Mouse (Mus musculus) gonadal fat pad, adult 2 months (tissue): ENCODE data around the gene Amacr. TPM values are rescaled to one million over a fixed set of nuclear protein-coding genes. Genes with fewer than 3 reads are reported as not detected.

Source experiments
- polyA plus RNA-seq: library from polyadenylated mRNA; depleted of rRNA; stranded (reverse); fragments of >200 nt; gene quantifications from 2 replicates; pipeline ENCODE4 v1.2.3, GENCODE M21; 2012; rRNA removed

Amacr gene
- polyA plus RNA-seq, 1 experiment, result 6.7 TPM

Other genes starting within 250 kb of the Amacr start
- 3.5 and 5.0 TPM in 2 replicates for gene C1qtnf3, start 29.4 kb upstream of the Amacr start, polyA plus RNA-seq
- gene Slc45a2, start 19.0 kb downstream of the Amacr start, polyA plus RNA-seq, result 0.03 TPM in 1 of 2 replicates, not detected in the other
- gene Rxfp3, start 56.2 kb downstream of the Amacr start, polyA plus RNA-seq, result 0.04 TPM in 2 replicates
- gene Adamts12, start 83.0 kb downstream of the Amacr start, polyA plus RNA-seq, result 5.9 and 6.2 TPM in 2 replicates